8 mouse cellular contexts compared by ENCODE assay signal in the genomic region with DNA sequence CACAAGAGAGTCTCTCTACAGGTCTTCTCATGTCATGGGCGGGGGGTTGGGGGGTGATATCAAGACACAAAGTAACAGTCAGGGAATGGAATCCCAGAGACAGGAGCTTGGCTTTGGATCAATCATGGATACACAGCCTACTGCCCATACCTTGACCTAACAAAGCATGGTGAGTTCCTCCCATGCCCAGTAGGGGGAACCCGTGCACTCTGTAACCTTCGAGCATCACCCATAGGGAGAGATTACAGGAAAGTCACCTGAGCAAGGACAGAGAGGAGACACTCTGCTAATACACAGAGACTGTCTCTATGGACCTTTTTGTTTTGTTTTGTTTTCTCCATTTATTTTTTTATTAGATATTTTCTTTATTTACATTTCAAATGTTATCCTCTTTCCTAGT. TPM values are rescaled to one million over a fixed set of nuclear protein-coding genes. Genes with fewer than 3 reads are reported as not detected.
DNase-seq lines count a peak whose midpoint lies in the region; ATAC-seq and TF ChIP-seq lines count a peak whose summit lies in the region.

No protein-coding gene starts in this region.

- no peaks in the 10 kb centered on the region for H3K36me3 ChIP-seq in C2C12 (ENCODE audit: control insufficient read depth, insufficient read depth)
- no peaks in the 10 kb centered on the region for H3K36me3 ChIP-seq in heart, embryonic 10.5 days
- H3K36me3 ChIP-seq in liver, embryonic 15.5 days (replicated peaks) = no peaks in the 10 kb centered on the region

- H3K9ac ChIP-seq in liver, embryonic 15.5 days = no peak overlapping the region

- H3K4me3 ChIP-seq in C2C12 (ENCODE audit: insufficient read depth, poor library complexity, severe bottlenecking) = no peak overlapping the region
- no peak overlapping the region for H3K4me3 ChIP-seq in heart, embryonic 10.5 days
- no peak overlapping the region for H3K4me3 ChIP-seq in liver, embryonic 15.5 days (replicated peaks)

- H3K79me2 ChIP-seq in C2C12 (ENCODE audit: control insufficient read depth, insufficient read depth) = no peaks in the 10 kb centered on the region

- H3K27me3 ChIP-seq in C2C12 (ENCODE audit: control insufficient read depth, insufficient read depth, insufficient read length) = peaks cover under 1% of the 10 kb centered on the region
- H3K27me3 ChIP-seq in heart, embryonic 10.5 days (ENCODE audit: insufficient read depth, poor library complexity, severe bottlenecking) = no peaks in the 10 kb centered on the region
- H3K27me3 ChIP-seq in liver, embryonic 15.5 days = no peaks in the 10 kb centered on the region

- H3K27ac ChIP-seq in heart, embryonic 10.5 days = no peak overlapping the region
- no peak overlapping the region for H3K27ac ChIP-seq in liver, embryonic 15.5 days (replicated peaks)

- peak; percentile 71 for DNase-seq in adipocyte (ENCODE audit: low spot score)
- peak; percentile 87 for DNase-seq in embryo, embryonic 10 days (ENCODE audit: low spot score)
- DNase-seq in heart, embryonic 10.5 days (ENCODE audit: low spot score) = peak; percentile 79
- peak; percentile 74 to 87 for DNase-seq in kidney, postnatal 36 days
- peak; percentile 66 for DNase-seq in ovary, postnatal 36 days (ENCODE audit: low spot score)
- DNase-seq in thymus, postnatal 0 days (ENCODE audit: low spot score) = peak; percentile 68

- no peaks in the 10 kb centered on the region for H3K9me3 ChIP-seq in heart, embryonic 10.5 days
- no peaks in the 10 kb centered on the region for H3K9me3 ChIP-seq in liver, embryonic 15.5 days (replicated peaks)

- 1% methylated on average over 3 of the region's 3 CpGs for WGBS in heart, embryonic 10.5 days
- WGBS in liver, embryonic 15.5 days (ENCODE audit: insufficient replicate concordance) = under 1% methylated on average over 3 of the region's 3 CpGs

- no peak overlapping the region for H3ac ChIP-seq in C2C12 (ENCODE audit: control insufficient read depth, insufficient read length, low read depth)

- TF ChIP-seq CTCF in C2C12 (IDR thresholded peaks at IDR 0.05; ENCODE audit: control insufficient read depth, insufficient read depth, insufficient read length) = peak; percentile 75

- H3K4me2 ChIP-seq in liver, embryonic 15.5 days = no peak overlapping the region

- peak; percentile 69; the same call in 1 of the 2 replicates for ATAC-seq in liver, embryonic 15.5 days (ENCODE audit: insufficient read depth)

- no peaks in the 10 kb centered on the region for H3K4me1 ChIP-seq in heart, embryonic 10.5 days
- no peaks in the 10 kb centered on the region for H3K4me1 ChIP-seq in liver, embryonic 15.5 days (replicated peaks)

- H3K79me3 ChIP-seq in C2C12 (ENCODE audit: low read depth) = no peaks in the 10 kb centered on the region

TF ChIP-seq in C2C12, 6 proteins besides CTCF, POLR2A, EP300 and RAD21:
- TF ChIP-seq FOSL1 (IDR thresholded peaks at IDR 0.05; ENCODE audit: insufficient read depth, low read length, poor library complexity, severe bottlenecking) (no peak), MYOG (IDR thresholded peaks at IDR 0.05; ENCODE audit: control insufficient read depth, extremely low read depth, insufficient read length) (no peak), USF1 (IDR thresholded peaks at IDR 0.05; ENCODE audit: low read depth) (no peak), CEBPB (IDR thresholded peaks at IDR 0.05; ENCODE audit: low read depth) (no peak), MYOD1 (IDR thresholded peaks at IDR 0.05; ENCODE audit: control insufficient read depth, insufficient read length, low read depth) (no peak)

RNA-seq across cellular contexts. Expression of a gene that starts 40.5 kb away (rescaled TPM):
- polyA plus RNA-seq in C2C12 (2012; fragmentation: generic; extraction: Trizol) = 0.04 TPM
- polyA plus RNA-seq in heart, embryonic 10.5 days (2016; fragmentation: Nextera tagmentation; extraction: Ambion mirVana) = not detected in 2 replicates
- polyA plus RNA-seq in liver, embryonic 15.5 days (2015; fragmentation: Nextera tagmentation; extraction: Ambion mirVana) = 2.1 and 2.4 TPM in 2 replicates
- polyA plus RNA-seq in thymus, postnatal 0 days (2015; fragmentation: Nextera tagmentation; extraction: Ambion mirVana) = 0.98 and 1.1 TPM in 2 replicates

RNA-seq across cellular contexts. Expression of a gene that starts 44.5 kb away (rescaled TPM):
- 25.5 TPM for polyA plus RNA-seq in C2C12 (2012; fragmentation: generic; extraction: Trizol)
- 10.0 and 15.0 TPM in 2 replicates for polyA plus RNA-seq in heart, embryonic 10.5 days (2016; fragmentation: Nextera tagmentation; extraction: Ambion mirVana)
- 1.6 and 1.9 TPM in 2 replicates for polyA plus RNA-seq in liver, embryonic 15.5 days (2015; fragmentation: Nextera tagmentation; extraction: Ambion mirVana)
- 12.1 and 19.0 TPM in 2 replicates for polyA plus RNA-seq in thymus, postnatal 0 days (2015; fragmentation: Nextera tagmentation; extraction: Ambion mirVana)

RNA-seq across cellular contexts. Expression of a gene that starts 52.2 kb away (rescaled TPM):
- polyA plus RNA-seq in C2C12 (2012; fragmentation: generic; extraction: Trizol) = not detected
- polyA plus RNA-seq in heart, embryonic 10.5 days (2016; fragmentation: Nextera tagmentation; extraction: Ambion mirVana) = not detected in 2 replicates
- not detected in 2 replicates for polyA plus RNA-seq in liver, embryonic 15.5 days (2015; fragmentation: Nextera tagmentation; extraction: Ambion mirVana)
- polyA plus RNA-seq in thymus, postnatal 0 days (2015; fragmentation: Nextera tagmentation; extraction: Ambion mirVana) = not detected in 2 replicates

RNA-seq across cellular contexts. Expression of a gene that starts 52.4 kb away (rescaled TPM):
- not detected for polyA plus RNA-seq in C2C12 (2012; fragmentation: generic; extraction: Trizol)
- not detected in 2 replicates for polyA plus RNA-seq in heart, embryonic 10.5 days (2016; fragmentation: Nextera tagmentation; extraction: Ambion mirVana)
- polyA plus RNA-seq in liver, embryonic 15.5 days (2015; fragmentation: Nextera tagmentation; extraction: Ambion mirVana) = not detected in 2 replicates
- polyA plus RNA-seq in thymus, postnatal 0 days (2015; fragmentation: Nextera tagmentation; extraction: Ambion mirVana) = 0.08 and 0.10 TPM in 2 replicates

RNA-seq across cellular contexts. Expression of a gene that starts 57.4 kb away (rescaled TPM):
- not detected for polyA plus RNA-seq in C2C12 (2012; fragmentation: generic; extraction: Trizol)
- not detected in 2 replicates for polyA plus RNA-seq in heart, embryonic 10.5 days (2016; fragmentation: Nextera tagmentation; extraction: Ambion mirVana)
- polyA plus RNA-seq in liver, embryonic 15.5 days (2015; fragmentation: Nextera tagmentation; extraction: Ambion mirVana) = 10.1 and 13.5 TPM in 2 replicates
- polyA plus RNA-seq in thymus, postnatal 0 days (2015; fragmentation: Nextera tagmentation; extraction: Ambion mirVana) = 0.49 and 0.86 TPM in 2 replicates
